Mouse (Mus musculus): ENCODE measurements around the gene Sipa1l2.
"Not testable (repeated sequence)": the region's sequence is repeated elsewhere in the genome, so short reads cannot be mapped to it uniquely, and the experiment has no call there.

Sipa1l2 gene

DNA sequence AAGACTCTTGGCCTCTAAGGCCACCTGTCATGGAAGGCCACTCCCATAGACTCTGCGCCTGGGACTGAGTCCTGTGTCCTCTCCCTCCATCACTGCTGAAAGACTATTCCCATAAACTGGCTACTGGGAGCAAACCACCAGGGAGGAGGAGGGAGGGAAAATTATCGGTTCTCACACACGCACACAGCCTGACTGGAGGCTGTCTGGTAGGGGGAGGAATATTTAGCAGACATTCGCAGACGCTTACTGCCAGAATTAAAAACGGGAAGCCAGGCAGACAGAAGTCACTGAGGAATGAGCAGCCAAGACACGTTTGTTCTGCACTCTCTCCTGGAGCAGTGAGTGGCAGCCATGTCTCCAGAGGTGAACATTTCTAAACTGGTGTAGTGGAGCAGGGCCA is 35.9 kb downstream of the Sipa1l2 start:
- no peak for DNase-seq

DNA sequence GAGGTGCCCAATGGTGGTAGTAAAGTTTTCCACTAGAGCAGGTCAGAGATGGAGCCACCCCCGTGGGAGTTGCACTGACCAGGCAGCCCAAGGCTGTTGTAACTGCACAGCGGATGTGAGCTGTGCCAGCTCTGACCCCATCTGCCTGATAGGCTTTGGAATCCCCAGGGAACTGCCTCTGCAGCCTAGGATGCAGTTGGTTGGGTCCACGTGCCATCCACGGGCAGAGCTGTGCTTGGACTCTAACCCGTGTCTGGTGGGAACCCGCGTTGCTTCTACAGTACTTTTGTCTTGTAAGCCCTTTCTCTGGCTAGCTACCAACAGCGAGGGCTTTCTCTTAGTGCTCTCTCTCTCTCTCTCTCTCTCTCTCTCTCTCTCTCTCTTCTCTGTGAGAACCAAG is 36.7 kb downstream of the Sipa1l2 start:
- no peak for DNase-seq

DNA sequence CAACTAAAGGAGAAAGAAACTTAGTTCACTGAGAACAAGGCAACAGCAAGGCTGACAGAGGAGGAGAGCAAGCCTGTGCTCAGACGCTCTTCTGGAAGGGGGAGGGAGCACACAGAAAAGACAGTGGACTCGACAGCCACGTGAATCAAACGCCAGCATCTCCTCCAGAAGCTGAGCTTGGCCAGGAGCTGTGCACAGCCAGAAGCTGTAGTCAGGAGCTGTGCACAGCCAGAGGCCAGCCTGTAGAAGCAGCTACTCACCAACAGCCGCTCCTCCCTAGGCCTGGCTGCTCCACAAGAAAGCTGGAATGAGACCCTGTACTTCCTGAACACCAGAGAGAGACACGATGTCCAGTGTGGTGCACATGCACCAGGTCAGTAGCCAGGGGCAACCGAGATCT is 37.4 kb downstream of the Sipa1l2 start:
- DNase-seq = no peak

DNA sequence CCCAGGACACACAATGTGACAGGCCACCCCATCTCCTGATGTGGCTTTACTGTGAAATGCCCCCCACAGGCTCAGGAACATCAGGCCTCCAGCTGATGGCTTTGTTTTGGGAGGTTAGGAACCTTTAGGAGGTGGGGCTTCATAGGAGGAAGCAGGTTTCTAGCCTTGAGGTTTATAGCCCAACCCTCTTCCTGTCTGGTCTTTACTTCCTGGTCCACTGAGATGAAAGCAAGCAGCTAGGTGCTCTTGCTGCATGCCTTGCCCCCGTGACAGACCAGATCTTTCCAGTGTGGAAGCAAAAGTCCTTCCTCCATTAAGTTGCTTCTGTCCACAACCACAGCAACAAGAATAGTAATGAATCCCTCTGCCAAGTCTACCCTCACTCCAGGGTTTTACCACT is 38.0 kb downstream of the Sipa1l2 start:
- DNase-seq = peak; percentile 23

DNA sequence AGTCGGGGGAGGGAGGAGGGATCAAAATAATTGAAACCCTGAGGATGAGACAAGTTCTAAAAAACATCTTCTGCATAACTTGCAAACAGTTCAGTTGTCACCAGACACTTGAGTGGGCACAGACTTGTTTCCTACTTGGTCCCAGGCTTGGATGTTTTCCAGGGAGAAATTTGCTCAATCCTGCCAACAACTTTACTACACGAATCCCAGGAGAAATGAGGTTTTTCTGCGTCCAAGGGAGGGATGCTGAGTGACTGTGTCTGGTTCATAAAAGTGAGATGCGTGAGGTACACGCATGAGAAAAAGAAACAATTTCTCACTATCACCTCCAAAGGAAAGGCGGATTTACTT is 38.5 kb downstream of the Sipa1l2 start:
- no peak for DNase-seq

DNA sequence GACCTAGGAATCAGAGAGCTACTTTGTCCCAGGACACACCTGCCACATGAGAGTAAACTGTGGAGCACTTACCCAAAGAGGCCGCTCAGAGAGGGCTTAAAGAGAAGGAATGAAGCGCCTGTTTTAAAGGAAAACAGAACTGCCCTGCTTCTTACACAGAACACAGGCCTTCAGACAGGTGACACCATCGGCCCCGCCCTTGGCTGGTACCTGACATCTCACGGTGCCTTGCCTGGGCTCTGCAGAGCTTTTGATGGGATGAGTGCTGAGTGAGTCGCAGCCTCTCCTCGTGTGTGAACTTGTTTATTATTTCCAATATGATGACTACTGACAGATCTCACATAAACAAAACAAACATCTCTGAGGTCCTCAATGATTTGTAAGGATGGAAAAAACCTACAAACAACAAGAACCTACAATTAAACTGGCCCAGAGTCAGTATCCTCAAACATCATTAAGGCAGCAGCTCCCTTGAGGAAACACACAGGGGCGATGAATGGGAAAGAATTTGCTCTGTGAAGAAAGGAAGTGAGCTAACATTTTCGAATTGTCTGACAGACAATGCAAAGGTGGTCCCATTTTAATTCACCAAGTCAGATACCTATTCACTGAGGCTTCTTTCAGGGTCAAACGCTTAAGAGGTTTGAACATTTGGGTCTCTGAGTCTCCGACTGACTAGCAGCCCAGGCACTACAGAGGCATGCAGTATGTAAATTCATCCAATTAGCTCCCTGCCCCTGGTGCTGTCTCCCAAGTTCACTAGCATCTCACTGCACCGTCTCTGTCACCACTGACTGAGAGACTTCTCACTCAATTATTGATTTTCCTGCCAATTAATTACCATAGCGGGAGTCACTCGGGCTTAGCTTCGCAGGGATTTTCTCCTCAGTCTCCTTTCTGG is 39.2 kb downstream of the Sipa1l2 start:
- DNase-seq = no peak

DNA sequence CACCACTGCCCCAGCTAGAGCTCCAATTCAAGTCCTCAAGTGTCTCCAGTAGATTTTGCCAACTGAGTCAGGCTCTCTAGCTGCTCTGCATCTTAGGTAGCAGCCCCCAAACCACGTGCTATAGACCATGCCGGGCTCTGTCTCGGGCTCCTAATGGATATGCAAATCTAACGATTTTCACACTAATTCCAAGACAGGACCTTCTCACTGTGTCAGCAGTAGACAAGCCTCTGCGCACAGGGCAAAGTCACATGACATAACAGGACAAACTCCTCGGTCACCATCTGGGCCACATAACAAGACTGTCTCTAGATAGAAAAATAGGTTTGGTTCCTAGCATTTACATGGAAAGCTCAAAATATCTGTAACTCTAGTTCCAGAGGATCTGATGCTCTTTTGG is 40.6 kb downstream of the Sipa1l2 start:
- no peak for DNase-seq

DNA sequence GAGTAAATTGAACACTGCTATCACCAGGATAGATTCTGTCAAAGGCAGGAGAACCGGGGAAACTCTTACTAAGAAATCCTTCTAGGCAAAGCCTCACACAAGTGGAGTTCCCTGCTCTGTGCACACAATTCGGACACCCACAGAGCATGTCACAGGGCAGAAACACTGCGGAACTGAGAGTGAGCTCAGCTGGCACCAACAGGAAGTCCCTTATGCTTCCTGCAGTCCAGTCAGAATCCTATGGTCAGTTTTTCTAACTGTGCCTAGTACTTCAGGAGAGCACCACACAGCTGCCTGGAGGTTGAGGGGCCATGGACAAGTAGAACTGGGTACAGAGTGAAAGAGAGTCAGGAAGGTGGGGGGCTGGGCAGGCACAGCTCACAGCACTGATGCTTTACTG is 41.7 kb downstream of the Sipa1l2 start:
- no peak for DNase-seq

DNA sequence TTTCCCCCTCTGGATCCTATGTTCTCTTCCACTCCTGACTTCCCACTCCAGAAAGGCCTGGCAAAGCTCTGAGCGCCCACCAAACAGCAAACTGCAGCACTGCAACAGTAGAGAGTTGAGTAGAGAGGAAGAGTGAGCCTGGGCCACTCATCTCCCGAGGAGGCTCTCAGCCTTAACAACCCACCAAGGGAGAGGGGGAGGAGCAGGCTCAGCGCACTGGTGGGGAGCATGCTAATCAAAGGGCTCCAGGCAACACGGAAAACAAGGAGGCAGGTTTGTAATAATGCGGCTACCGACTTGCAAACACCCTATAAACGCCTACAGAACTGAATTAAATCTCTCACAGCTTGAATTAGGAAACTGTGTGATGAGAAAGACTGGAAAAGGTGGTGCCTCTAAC is 42.6 kb downstream of the Sipa1l2 start:
- no peak for DNase-seq

DNA sequence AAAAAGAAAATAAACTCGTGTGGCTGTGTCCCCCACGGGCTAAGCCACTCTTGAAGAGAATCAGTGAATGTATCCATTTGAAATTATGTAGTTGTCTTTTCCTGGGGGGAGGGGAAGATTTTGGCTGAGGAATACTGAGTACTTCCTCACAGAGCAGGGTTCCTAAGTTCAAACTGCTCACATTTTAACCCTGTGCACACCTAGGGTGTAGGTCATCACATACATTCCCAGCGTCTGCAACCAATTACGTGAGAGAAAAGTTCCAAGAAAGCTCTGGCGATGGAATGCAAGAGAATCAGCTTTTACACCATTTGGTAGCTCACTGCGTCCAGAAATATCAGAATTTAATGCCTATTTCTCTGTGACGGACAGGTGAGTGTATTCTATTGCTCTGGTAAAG is 43.0 kb downstream of the Sipa1l2 start:
- no peak for DNase-seq

DNA sequence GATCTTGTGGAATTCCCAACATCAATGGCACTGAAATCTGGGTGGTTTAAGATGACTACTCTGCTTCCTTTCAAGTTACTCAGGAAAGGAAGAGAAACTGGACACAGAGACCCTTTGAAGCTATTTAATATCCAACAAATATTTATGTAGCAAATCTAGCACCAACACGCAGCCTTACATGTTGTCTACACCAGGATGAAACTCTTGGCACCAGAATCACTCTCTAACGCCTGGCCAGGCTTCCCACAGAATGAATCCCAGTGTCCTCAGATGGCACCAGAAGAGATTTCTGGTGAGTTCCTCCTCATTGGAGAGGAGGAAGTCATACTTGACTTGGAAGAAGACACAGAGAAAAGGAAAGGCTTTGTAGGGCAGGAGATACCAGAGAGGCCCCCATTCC is 45.1 kb downstream of the Sipa1l2 start:
- DNase-seq = no peak

DNA sequence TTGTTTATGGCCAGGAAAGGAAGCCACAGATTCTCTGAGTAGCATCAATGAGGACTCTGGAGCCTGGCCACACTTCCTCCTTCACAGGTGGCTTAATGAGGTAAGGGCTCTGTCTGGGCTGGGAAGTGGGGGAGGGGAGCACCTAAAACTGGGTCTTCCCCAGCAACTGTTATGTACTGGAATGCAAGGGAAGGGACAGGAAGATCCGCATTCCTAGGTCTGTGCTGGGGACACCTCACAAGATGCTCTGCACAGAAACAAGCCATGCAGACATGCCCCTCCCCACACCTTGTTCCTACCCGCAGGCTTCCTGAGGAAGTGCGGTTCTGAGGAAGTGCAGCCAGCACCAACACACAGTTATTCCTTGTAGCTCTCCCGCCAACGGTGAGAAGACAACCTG is 46.4 kb downstream of the Sipa1l2 start:
- peak; percentile 40 for DNase-seq

DNA sequence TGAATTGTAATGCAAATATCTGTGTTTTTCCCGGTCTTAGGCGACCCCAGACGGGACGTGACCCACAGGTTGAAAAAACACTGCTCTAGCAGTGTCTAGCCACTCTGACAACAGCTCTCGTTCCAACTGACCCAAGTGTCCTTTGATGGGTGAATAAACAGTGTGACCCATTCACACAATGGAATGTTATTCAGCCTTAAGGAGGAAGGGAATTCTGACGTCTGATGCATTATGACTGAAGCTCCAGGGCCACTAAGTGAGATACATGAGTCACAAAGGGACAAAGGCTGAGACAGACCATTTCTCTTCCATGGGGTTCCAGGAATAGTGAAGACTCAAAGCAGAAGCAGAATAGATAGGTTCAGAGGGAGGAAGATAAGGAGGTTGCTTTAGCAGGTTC is 47.5 kb downstream of the Sipa1l2 start:
- no peak for DNase-seq

DNA sequence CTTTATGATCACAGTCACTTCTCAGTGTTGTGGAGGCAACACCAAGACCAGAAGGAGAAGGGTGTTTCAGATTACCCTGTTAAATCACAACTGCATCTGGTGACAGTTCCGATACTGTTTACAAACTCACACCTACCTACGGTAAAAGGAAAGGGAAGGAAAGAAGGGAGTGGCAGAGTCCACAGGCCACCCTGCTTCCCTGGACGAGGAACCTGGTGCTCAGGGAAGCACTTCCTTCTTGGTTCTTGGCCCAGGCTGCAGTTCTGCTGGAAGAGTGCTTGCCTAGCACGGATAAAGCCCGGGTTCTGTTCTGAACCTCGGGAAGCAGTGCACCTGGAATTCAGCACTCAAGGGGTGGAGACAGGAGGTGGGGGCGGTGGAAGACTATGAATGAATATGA is 48.5 kb downstream of the Sipa1l2 start:
- no peak for DNase-seq

DNA sequence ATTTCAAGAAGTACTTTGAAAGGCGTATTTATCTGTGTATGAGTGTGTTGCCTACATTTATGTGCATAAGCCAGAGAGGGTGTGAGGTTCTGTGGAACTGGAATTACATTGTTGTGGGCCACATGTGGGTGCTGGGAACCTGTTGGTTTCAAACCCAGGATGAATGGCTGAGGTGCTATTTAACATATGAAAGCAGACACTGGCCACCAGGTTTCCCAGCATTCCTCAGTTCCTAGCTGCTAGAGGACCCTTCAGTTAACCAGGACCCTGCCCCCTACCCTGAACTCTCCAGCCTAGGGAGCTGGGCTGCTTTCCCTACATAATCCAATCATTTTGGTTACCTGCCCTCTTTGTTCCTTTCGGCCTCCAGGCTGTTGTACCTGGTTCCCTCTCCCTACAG is 49.3 kb downstream of the Sipa1l2 start:
- DNase-seq = not testable (repeated sequence)

DNA sequence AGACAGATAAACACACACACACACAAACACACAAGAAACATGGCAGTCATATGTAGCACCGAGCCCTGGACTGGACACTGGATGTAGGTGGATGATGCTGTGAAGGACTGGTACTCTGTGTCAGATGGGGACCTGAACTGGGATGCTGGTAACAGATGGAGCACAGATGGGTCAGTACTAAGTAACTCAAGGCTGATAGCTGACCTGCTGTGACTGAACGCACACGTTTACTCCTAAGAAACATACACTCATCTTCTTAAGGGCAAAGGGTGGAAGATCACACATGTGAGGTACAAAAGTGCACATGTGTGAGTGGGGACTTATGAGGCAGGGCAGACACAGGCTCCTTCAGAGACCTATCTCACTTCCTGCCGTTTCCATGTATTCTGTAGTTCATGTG is 50.7 kb downstream of the Sipa1l2 start:
- no peak for DNase-seq

DNA sequence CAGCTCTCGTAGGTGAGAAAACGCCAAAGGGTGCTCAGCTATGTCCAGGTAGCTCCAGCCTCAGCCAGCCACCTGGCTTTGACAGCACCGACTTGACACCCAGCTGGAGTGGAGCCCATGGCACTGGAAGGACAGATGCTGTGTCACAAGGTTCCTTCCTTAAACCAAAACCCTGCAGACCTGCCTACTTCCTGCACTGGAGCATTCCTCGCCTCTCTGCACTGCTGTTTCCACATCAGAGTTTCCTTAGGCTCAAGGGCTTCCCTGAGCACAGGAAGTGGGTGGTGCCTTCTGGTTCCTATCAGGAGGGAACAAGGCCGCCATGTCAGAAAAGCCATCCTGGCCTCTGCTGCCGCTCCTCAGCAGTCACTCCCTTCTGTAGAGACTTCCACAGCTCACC is 51.3 kb downstream of the Sipa1l2 start:
- peak; percentile 30 for DNase-seq

DNA sequence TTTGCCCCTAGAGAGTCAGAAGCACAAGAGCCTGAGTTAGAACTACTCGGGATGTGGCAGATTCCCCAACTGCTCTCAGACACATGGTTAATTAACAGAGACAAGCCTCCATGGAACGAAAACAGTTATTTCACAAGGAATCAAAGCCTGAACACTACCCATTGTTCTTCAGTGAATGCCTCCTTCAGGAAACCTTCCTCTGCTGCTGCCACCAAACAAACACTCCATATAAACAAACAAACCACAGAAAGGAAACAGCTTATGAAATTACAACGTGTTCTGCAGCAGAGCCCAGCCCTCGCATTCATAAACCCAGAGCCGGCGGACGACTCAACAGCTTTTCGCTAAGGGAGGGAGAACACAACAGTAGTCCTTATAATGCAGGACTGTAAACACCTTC is 52.2 kb downstream of the Sipa1l2 start:
- DNase-seq = no peak

DNA sequence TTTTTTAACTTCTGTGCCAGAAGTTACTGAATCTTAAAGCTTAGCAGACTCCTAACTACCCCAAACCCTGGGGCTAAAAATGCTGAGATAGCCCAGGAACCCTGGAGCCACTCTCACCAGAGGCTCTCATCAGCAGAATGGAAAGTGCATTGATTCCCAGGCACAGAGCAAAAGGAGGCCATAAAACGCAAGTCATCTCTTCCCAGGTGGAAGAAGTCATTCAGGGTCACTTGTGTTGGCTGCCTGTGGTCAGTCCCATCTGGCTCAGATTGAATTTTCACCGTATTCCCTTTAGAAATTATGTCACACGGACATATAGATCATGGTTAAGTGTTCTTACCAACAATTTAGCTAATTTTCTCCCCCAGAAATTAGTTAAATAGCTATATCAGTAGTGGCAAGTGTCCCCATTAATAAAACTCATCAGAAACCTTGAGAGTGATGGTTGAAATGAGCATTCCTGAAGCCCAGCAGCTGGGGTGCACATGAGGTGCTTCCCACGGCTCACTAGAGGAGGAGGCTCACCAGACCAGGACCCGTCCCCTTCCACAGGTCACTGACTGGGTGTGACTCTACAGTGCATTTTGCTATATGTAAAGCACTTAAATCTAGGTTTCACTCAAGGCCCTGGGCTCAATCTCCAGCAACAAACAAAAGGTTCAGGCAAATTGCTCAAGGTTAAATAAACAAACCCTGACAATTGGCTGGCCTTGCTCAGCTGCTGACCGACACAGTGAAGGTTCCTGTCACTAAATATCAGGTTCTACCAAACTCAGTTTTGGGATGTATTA is 53.3 kb downstream of the Sipa1l2 start:
- no peak for DNase-seq

DNA sequence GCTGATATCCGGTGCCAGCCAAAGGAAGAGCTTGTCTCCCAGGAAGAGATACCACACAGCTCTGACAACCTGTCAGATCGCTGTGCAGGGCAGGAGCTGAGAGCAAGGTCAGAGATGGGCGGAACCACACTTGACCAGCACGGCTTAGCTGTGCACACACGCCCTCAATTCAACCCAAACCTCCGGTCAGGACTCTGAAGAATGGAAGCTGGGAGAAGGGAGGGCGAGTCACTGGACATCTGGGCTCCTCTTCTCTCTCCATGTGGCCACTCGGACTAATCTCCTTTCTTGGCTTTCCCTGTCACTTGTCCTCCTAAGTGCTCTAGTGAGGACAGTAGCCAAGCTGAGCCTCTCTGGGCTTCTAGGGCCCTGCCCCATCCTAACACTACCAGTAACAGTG is 53.9 kb downstream of the Sipa1l2 start:
- no peak for DNase-seq

DNA sequence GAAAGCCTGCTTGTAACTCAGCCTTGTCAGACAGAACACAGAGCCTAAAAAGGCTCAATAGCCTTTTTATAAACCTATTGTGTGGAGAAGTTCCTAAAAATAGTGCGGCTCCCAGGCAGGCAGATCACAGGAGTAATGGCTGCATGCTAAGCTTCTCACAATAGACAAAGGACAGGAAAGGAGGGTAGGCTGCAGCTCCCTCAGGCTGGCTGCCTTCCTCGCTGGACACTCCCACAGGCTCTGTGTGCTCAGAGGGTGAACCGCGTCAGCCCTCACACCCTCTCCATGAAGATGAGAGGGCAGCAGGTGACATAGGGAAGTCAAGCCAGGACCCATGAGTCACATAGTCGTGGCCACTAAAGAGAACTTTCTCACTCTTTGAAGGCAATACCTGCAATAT is 55.7 kb downstream of the Sipa1l2 start:
- DNase-seq = no peak

DNA sequence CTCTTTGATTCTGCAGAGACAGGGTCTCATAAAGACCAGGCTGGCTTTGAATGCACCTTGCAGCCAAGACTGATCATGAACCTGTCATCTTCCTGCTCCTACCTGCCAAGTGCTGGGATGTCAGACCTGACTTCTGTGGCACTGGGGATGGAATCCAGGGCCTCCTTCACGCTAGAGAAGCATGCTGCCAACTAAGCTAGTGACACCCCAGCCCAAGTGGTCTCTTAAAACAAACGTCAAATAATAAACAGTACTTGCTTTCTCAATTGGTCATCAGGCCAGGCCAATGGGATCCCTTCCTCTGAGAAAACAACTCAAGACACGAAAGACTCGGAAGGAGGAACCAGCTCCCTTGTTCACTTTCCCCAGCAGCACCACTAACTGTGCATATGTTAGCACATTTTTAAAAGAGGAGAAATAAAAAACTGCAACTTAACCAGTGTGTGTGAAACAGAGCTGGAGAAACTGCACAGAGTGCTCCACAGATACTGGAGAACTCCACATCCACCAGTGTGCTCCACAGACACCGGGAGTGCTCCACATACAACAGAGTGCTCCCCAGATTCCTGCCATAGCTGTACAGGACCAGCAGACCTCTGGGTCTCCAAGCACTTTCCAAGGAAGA is 56.3 kb downstream of the Sipa1l2 start:
- no peak for DNase-seq

DNA sequence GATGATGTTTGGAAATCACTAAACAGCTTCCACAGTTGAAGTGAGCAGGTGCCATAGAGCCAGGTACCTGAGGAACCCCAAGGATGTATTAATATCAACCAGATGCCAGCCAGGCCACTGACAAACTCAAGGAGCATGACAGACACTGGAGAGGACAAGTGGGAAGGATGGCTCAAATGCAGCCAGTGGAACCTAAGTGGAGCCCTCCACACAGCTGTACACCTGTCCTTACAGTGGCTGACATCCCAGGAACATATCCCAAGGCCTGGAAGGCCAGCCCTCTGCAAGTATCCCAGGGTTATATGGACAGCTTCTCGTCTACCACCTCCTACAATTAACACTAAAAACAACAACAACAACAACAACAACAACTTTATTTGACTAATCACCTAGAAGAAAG is 57.0 kb downstream of the Sipa1l2 start:
- no peak for DNase-seq

Data from thymus, postnatal 25 days (tissue).